Mouse (Mus musculus): ENCODE results near the gene Frem2. TPM values are rescaled to one million over a fixed set of nuclear protein-coding genes. Genes with fewer than 3 reads are reported as not detected.

Frem2 gene
- total RNA-seq, 2 experiments from 2014 or later = 14.6 to 15.0 TPM

GRCm38 (mm10) chr3:53563746-53564145 lies 93.4 kb downstream of the Frem2 start:
- intact Hi-C loops (cut with DNase I) = no loop called here
- no peak for DNase-seq

- intact Hi-C loops (cut with DNase I) = no loop called here
- DNase-seq = no peak
Observed at GRCm38 (mm10) chr3:53561813-53562212, 95.3 kb downstream of the Frem2 start.

GRCm38 (mm10) chr3:53559056-53559455 lies 98.1 kb downstream of the Frem2 start:
- DNase-seq = no peak
- intact Hi-C loops (cut with DNase I) = no loop called here

DNA sequence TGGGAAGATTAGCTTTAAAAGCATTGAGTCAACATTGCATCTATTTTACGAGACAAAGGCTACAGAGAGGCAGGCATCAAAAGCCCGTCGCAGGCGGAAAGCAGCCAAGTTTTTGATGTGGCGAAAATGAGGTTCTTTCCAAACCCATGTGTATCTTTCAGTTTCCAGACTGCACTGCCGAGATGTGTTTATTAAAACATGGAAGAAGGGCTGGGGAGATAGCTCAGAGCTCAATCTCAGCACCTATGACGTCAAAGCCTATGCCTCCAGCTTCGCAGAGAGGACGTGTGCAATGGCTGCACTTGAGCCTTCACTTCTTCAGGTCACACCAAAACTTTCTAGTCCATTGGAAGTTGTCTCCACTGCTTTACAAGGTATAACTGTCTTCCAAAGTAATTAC lies 98.9 kb downstream of the Frem2 start:
- intact Hi-C loops (cut with DNase I) = no loop called here
- DNase-seq = no peak

DNA sequence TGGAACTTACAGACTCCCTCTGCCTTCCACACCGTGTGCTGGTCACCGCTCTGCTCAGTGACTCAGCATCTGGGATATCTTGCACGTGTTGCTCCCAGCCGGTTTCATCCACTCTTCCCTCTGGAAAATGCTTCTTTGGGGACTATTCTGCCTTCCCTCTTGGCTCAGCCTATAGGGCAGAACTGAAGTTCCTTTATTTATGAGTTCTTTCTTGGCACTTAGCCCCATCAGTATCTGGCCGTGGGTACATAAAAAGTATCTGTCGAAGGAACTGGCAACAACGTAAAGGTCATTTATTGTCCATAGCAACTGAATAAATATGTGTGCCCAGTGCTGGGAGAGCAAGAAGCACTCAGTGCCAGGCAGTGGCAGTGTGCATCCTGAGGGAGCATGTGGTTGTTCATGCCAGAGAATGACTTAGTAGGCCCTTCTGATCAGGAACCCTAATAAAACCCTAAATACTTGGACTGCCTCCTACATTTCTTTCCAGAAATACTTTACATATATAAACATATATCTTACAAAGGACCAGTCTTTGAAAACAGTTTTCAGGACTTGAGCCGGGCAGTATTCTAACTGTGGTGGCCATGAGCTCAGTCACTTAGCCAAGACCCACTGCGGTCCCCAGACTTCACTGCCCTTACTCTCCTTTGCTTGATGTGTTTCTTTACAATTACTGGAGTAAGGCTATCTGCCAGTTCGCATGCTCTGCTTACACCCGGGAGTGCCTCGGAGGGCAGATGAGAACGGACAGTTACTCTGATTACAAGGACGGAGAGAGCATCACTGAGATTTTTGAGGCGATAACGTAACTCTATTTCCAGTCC lies 99.6 kb downstream of the Frem2 start:
- DNase-seq = no peak
- intact Hi-C loops (cut with DNase I) = no loop called here

DNA sequence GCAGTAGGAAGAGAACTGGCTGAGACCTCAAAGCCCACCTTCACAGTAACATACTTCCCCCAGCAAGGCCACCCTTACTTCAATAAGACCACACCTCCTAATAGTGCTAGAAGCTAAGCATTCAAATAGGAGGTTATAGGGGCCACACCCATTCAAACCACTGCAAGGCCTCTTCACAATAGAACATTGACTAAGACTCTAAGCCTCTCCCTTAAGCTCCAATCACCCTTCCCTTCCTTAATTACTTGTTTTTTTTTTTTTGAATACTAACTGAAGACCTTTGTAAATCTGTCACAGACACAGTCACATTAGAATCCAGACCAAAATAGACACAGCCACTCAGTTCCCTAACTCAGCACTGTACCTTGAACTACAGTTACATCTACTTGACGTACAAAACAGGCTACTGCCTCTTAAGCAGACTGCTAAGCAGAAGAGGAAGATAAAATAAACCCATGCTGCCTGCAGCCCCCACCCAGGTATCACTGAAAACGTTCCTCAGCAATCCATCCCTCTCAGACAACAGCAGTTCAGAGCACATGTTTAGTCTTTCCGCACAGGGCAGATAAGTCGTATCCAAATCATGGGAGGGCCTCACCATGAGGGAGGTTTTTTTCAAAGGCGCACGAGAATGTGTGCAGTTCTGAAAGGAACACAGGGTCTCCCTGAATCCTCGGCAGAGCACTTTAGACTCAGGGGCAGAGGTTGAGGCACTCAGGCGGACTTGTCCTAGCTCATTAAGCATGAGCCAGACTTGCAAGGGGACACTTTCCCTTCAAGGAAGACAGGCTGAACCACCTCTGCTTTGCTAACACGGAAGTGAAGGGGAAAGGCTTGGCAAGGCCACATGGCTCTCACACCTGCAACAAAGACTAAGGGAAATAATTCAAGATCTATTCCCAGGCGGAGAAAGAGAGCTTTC lies 101.9 kb downstream of the Frem2 start:
- no peak for DNase-seq
- intact Hi-C loops (cut with DNase I) = no loop called here

GRCm38 (mm10) chr3:53552691-53553090 lies 104.5 kb downstream of the Frem2 start:
- intact Hi-C loops (cut with DNase I) = no loop called here
- no peak for DNase-seq

GRCm38 (mm10) chr3:53532091-53532490 lies 125.1 kb downstream of the Frem2 start:
- intact Hi-C loops (cut with DNase I) = no loop called here
- no peak for DNase-seq

DNA sequence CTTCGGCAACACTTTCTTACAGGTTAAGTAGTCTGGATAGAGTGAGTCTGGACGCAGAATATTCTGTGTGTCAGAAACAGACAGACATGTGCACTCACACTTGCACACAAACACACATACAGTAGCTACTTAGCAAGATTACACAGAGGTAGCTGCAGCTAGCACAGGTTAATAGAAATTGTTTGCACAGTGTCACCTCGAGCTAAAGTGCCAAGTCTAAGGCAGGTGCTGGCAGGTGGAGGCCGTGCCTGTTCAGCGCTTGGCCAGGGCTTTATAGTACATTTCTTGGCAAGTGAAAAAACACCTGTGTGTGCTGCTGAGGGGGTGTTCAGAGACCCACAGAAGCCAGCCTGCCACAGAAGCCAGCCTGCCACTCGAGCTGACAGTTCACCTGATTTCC lies 126.8 kb downstream of the Frem2 start:
- DNase-seq = no peak

GRCm38 (mm10) chr3:53525737-53526136 lies 131.4 kb downstream of the Frem2 start:
- peak; percentile 64 to 82 for DNase-seq
- intact Hi-C loops (cut with DNase I) = loop anchor here (5.0 to 10.0 kb wide), 4 partner anchors 67 to 789 kb away; partner anchors contain the start of gene Frem2

More for the DNA sequence above, 126.8 kb downstream of the Frem2 start:
- intact Hi-C loops (cut with DNase I) = no loop called here

GRCm38 (mm10) chr3:53522794-53523193 lies 134.4 kb downstream of the Frem2 start:
- intact Hi-C loops (cut with DNase I) = loop anchor here (10.0 kb wide), 1 partner anchor 792 kb away; no protein-coding TSS in a partner anchor
- no peak for DNase-seq

- DNase-seq = no peak
- intact Hi-C loops (cut with DNase I) = no loop called here
Observed at GRCm38 (mm10) chr3:53514221-53515065, 142.7 kb downstream of the Frem2 start.

DNA sequence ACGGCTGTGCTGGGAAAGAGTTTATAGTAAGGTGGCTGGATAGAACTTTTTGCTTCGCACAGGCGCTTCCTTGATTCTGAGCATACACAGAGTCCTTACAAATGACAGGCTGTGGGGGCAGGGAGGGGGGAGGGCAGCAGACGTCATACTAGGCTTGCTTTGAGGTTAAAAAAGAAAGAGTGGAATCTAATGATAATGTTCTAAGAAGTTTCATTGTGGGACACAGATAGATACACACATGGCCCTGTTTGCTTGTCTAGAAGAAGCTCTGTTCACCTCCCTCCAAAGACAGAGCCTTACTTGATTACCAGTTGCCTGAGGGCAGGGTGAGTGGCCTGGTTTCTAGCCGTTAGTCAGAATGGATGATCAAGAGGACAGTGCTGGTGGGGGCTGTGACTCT lies 144.1 kb downstream of the Frem2 start:
- no peak for DNase-seq
- intact Hi-C loops (cut with DNase I) = no loop called here

DNA sequence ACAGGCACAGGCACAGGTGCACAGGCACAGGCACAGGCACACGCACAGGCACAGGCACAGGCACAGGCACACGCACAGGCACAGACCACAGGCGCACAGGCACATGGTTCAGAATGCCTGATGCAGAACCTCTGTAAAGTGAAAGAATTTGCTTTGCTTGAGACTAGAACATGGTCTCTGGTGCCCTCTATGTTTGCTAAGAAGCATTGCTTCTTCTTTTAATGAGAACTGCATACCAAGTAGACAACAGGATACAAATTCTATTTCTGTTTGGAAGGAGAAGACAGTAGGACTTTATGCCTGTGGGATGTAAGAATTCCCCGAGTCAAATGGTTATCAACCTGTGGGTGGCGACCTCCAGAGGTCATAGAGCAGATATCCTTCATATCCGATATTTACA lies 154.7 kb downstream of the Frem2 start:
- intact Hi-C loops (cut with DNase I) = no loop called here
- no peak for DNase-seq

- intact Hi-C loops (cut with DNase I) = loop anchor here (10.0 kb wide), 1 partner anchor 1244 kb away; no protein-coding TSS in a partner anchor
- peak; percentile 11 to 29 for DNase-seq
Observed at GRCm38 (mm10) chr3:53498351-53498905, 158.7 kb downstream of the Frem2 start.

DNA sequence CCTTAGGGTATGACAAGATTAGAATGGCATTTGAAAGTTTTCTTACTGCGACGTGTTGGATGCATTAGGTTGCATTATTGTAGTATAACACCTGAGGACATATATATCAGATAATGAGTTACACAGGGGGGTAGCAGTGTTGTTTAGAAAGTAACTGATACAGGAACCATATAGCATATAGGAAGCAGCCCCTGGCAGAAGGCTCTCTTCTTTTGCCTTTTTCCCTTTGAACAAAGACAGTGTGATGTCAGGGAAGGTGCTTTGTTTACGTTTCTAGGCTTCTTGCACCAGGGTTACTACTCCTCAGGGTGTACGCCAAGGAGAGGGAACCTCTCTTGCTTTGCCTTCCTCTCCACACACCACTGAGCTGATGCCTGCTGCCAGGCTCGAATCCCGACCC lies 168.8 kb downstream of the Frem2 start, which contains the start of gene Stoml3:
Gene Stoml3, plus strand, starts transcription at position 301 of the 400 bp plus-strand sequence.
- intact Hi-C loops (cut with DNase I) = no loop called here
- no peak for DNase-seq

DNA sequence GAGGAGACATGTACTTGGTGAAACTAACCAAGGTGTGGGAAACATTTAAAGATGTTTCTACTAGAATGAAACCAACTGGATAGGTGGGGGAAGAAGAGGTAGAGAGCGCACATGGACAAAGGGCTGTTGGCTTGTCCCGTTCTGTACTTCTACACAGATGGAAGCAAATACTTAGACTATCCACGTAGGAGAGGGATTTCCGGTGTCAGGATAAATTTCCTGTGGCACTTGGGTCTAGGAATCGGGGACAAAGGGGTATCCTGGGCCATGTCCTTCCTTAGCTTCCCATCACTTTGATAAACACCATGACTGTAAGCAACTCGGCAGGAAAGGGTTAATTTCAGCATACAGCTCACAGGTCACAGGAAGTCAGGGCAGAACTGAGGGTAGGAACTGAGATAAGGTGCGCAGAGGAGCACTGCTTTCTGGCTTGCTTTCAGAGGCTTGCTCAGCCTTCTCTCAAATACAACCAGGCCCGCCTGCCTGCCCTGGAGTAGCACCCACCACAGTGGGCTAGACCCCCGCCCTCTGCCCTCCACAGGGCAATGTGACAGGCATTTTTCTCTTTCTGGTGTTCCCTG lies 170.1 kb downstream of the Frem2 start:
- intact Hi-C loops (cut with DNase I) = no loop called here
- DNase-seq = no peak

GRCm38 (mm10) chr3:53486561-53486960 lies 170.6 kb downstream of the Frem2 start:
- intact Hi-C loops (cut with DNase I) = no loop called here
- DNase-seq = no peak

DNA sequence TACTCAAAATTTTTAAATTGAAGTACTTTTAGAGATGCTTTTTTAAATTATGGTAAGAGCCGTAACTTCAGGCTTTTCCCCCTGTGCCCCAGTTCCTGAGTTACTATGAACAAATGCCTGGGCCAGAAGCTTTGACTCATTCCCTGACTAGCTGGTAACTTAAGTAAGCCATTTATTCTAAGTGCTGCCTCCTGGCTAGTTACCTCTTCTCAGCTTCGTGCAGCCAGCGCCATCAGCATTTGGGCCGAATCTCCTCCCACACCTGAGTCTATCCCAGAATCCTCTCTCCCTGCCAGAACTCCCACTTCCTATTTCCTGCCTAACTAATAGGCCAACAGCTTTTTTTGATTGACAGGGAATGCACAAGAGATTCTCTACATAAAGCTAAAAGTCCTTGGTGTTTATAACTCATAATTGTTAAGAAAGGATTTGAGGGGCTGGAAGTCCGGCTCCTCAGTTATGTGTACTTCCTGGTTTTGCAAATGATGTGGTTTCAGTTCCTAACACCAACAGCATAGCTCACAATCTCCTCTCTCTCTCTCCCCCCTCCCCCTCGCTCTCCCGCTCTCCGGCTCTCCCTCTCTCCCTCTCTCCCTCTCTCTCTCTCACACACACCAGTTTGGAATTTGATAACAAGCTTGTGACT lies 173.6 kb downstream of the Frem2 start:
- no peak for DNase-seq
- intact Hi-C loops (cut with DNase I) = no loop called here
